Mouse (Mus musculus) limb, embryonic 14.5 days (tissue): ENCODE measurements around the gene Agap3. TPM values are rescaled to one million over a fixed set of nuclear protein-coding genes. Genes with fewer than 3 reads are reported as not detected.
A peak's percentile ranks its signal among the peaks of the same experiment; 100 is the strongest.

Experiments
- ATAC-seq: fragments of 200-750 bp; cut with Nextera tagmentation; 2 replicates; pipeline ENCODE4 v1.8.0; 2017; ENCODE audit warnings: low read depth, moderate number of reproducible peaks, moderate TSS enrichment; ENCODE audit not compliant: low FRiP score
- DNase-seq: peaks from one replicate; pipeline ENCODE4 v3.0.0-alpha.2; 2015; ENCODE audit warnings: low spot score
- H3K27ac ChIP-seq: fragments of 300-500 bp; sonication (generic); replicated peaks from 2 replicates; pipeline ENCODE4 v1.5.1; 2014; ENCODE audit warnings: low read depth, mild to moderate bottlenecking, low read length, moderate library complexity, mixed read lengths
- H3K27me3 ChIP-seq: fragments of 300-500 bp; sonication (generic); 2 replicates; pipeline ENCODE4 v1.6.1; 2014; ENCODE audit warnings: low read length, mixed read lengths; ENCODE audit not compliant: control insufficient read depth, insufficient read depth
- H3K36me3 ChIP-seq: fragments of 300-500 bp; sonication (generic); 2 replicates; pipeline ENCODE4 v1.6.1; 2014; ENCODE audit warnings: mild to moderate bottlenecking, low read length, moderate library complexity, mixed read lengths; ENCODE audit not compliant: control insufficient read depth, insufficient read depth
- H3K4me1 ChIP-seq: fragments of 300-500 bp; sonication (generic); 2 replicates; pipeline ENCODE4 v1.6.1; 2014; ENCODE audit warnings: antibody characterized with exemption, low read length, mixed read lengths; ENCODE audit not compliant: control insufficient read depth, insufficient read depth
- H3K4me2 ChIP-seq: fragments of 300-500 bp; sonication (generic); replicated peaks from 2 replicates; pipeline ENCODE4 v1.6.1; 2014; ENCODE audit warnings: low read depth, mild to moderate bottlenecking, low read length, moderate library complexity; ENCODE audit not compliant: severe bottlenecking
- H3K4me3 ChIP-seq: fragments of 300-500 bp; sonication (generic); replicated peaks from 2 replicates; pipeline ENCODE4 v1.5.1; 2014; ENCODE audit warnings: low read length
- H3K9ac ChIP-seq: fragments of 300-500 bp; sonication (generic); 2 replicates; pipeline ENCODE4 v1.6.1; 2014; ENCODE audit warnings: mild to moderate bottlenecking, low read depth, low read length, moderate library complexity; ENCODE audit not compliant: severe bottlenecking
- H3K9me3 ChIP-seq: fragments of 300-500 bp; sonication (generic); 2 replicates; pipeline ENCODE4 v1.6.1; 2016; ENCODE audit warnings: low read length; ENCODE audit not compliant: control insufficient read depth
- POLR2A ChIP-seq: fragments of 200-500 bp; IDR thresholded peaks from 2 replicates; pipeline ENCODE4 v1.8.0; 2012; ENCODE audit warnings: inconsistent platforms, mild to moderate bottlenecking, moderate library complexity, borderline replicate concordance; ENCODE audit not compliant: insufficient read depth, insufficient read length; ENCODE audit errors: extremely low read depth
- WGBS: fragments of 180-500 bp; shearing (Covaris S2); extraction: QIAGEN DNeasy Blood & Tissue Kit; methylation state at CpG from one replicate; pipeline ENCODE4 v1.1.7; 2014; 5-methylcytosine and 5-hydroxymethylcytosine counted together
- polyA plus RNA-seq, 2 experiments: library from polyadenylated mRNA; depleted of rRNA in 1 of 2; stranded (reverse) in 1 of 2; unstranded in 1 of 2; fragments of >200 nt; fragmentation: Nextera tagmentation in 1 of 2; extraction: Ambion mirVana in 1 of 2; gene quantifications; 2 replicates each; pipeline versions ENCODE4 v1.2.1 to v1.2.3; 2012 to 2014

The Agap3 gene
- 103 and 114 TPM in 2 replicates for polyA plus RNA-seq (2012; rRNA removed)
- polyA plus RNA-seq (2014; fragmentation: Nextera tagmentation; extraction: Ambion mirVana) = 57.9 and 61.7 TPM in 2 replicates

- DNase-seq = no peak
- H3K9ac ChIP-seq = peak within 1 kb of the TSS; percentile 87
- ATAC-seq = peak; percentile 0
- peak within 1 kb of the TSS; percentile 88 for H3K27ac ChIP-seq
- H3K9me3 ChIP-seq = no peaks in the 10 kb centered on the region
- H3K36me3 ChIP-seq = no peaks in the 10 kb centered on the region; the same call in 1 of the 2 replicates
- under 1% methylated on average over 28 of the region's 85 CpGs for WGBS
- no peak for TF ChIP-seq POLR2A
- H3K4me3 ChIP-seq = peak within 1 kb of the TSS; percentile 91
- peaks cover 34% of the 10 kb centered on the region for H3K4me1 ChIP-seq
- no peaks in the 10 kb centered on the region for H3K27me3 ChIP-seq
- peak within 1 kb of the TSS; percentile 98 for H3K4me2 ChIP-seq
Observed at GRCm38 (mm10) chr5:24452030-24452690, at the start of gene Agap3. Agap3 (plus strand) TSS chr5:24452177.

GRCm38 (mm10) chr5:24404594-24405360, 47.2 kb upstream of the Agap3 start:
- ATAC-seq (no peak), DNase-seq (no peak)
- no peaks in the 10 kb centered on the region for H3K4me1 ChIP-seq
- no peak for TF ChIP-seq POLR2A
- peaks cover 58% of the 10 kb centered on the region for H3K36me3 ChIP-seq
- H3K9ac ChIP-seq = no peak overlapping the region
- H3K4me3 ChIP-seq = no peak overlapping the region
- H3K27ac ChIP-seq = no peak overlapping the region
- H3K4me2 ChIP-seq = no peak overlapping the region
- WGBS = 79% methylated on average over 6 of the region's 6 CpGs
- H3K9me3 ChIP-seq = no peaks in the 10 kb centered on the region
- H3K27me3 ChIP-seq = no peaks in the 10 kb centered on the region

GRCm38 (mm10) chr5:24405389-24405876, 46.5 kb upstream of the Agap3 start:
- no peak overlapping the region for H3K4me3 ChIP-seq
- H3K4me2 ChIP-seq = no peak overlapping the region
- TF ChIP-seq POLR2A = no peak
- no peaks in the 10 kb centered on the region for H3K27me3 ChIP-seq
- no peak overlapping the region for H3K9ac ChIP-seq
- H3K27ac ChIP-seq = no peak overlapping the region
- 61% methylated on average over 3 of the region's 3 CpGs for WGBS
- peaks cover 51% of the 10 kb centered on the region for H3K36me3 ChIP-seq
- H3K4me1 ChIP-seq = no peaks in the 10 kb centered on the region
- DNase-seq (no peak), ATAC-seq (no peak)
- no peaks in the 10 kb centered on the region for H3K9me3 ChIP-seq

- WGBS = 91% methylated on average over 13 of the region's 13 CpGs
- no peak overlapping the region for H3K9ac ChIP-seq
- no peak overlapping the region for H3K4me2 ChIP-seq
Observed at GRCm38 (mm10) chr5:24408651-24409050, 43.3 kb upstream of the Agap3 start.

GRCm38 (mm10) chr5:24409466-24409865, 42.5 kb upstream of the Agap3 start:
- Histone ChIP-seq H3K27ac (no peak overlapping the region), H3K4me3 (no peak overlapping the region), H3K9ac (no peak overlapping the region), H3K4me1 (peaks cover 12% of the 10 kb centered on the region), H3K27me3 (no peaks in the 10 kb centered on the region), H3K9me3 (no peaks in the 10 kb centered on the region), H3K4me2 (no peak overlapping the region), H3K36me3 (peaks cover 25% of the 10 kb centered on the region)
- 92% methylated on average over 2 of the region's 2 CpGs for WGBS
- TF ChIP-seq POLR2A = no peak
- DNase-seq = no peak
- ATAC-seq = no peak

More at GRCm38 (mm10) chr5:24408651-24409050, 43.3 kb upstream of the Agap3 start:
- TF ChIP-seq POLR2A = no peak
- Histone ChIP-seq H3K9me3 (no peaks in the 10 kb centered on the region), H3K36me3 (peaks cover 25% of the 10 kb centered on the region), H3K4me3 (no peak overlapping the region), H3K27me3 (no peaks in the 10 kb centered on the region), H3K4me1 (peaks cover 11% of the 10 kb centered on the region), H3K27ac (no peak overlapping the region)
- ATAC-seq (no peak), DNase-seq (no peak)
